Mouse (Mus musculus) E14TG2a.4 (cell line): ENCODE data around the gene Bace1.

Experiments
- CTCF ChIP-seq: conservative IDR thresholded peaks from 2 replicates; pipeline ENCODE4 v1.5.1; 2014; ENCODE audit warnings: low read length
- POU5F1 ChIP-seq: IDR thresholded peaks from 2 replicates; pipeline ENCODE4 v1.6.1; 2014; ENCODE audit warnings: low read length, borderline replicate concordance

- TF ChIP-seq CTCF (peak; percentile 65), POU5F1 (no peak)
Observed at GRCm38 (mm10) chr9:45829107-45829506, 9.3 kb upstream of the Bace1 start.
